Mouse (Mus musculus) MEL (cell line): ENCODE measurements around the gene Ddah1.

Experiments used
- CTCF ChIP-seq, 3 experiments: IDR thresholded peaks in 2 of 3; conservative IDR thresholded peaks in 1 of 3; 2 replicates each; pipeline ENCODE4 v1.5.1; 2011 to 2012; ENCODE audit warnings: low read length in 3 of 3, low read depth in 2 of 3, mild to moderate bottlenecking in 2 of 3, improper control_type of control experiment in 1 of 3, inconsistent platforms in 1 of 3, mixed read lengths in 1 of 3, moderate library complexity in 1 of 3; ENCODE audit not compliant: control insufficient read depth in 1 of 3, insufficient read depth in 1 of 3, poor library complexity in 1 of 3, severe bottlenecking in 1 of 3
- EP300 ChIP-seq, 2 experiments: IDR thresholded peaks; 2 replicates each; pipeline ENCODE4 v1.6.1; 2011; ENCODE audit warnings: improper control_type of control experiment in 2 of 2, low read length in 2 of 2, low read depth in 1 of 2, mild to moderate bottlenecking in 1 of 2
- GABPA ChIP-seq: IDR thresholded peaks from 2 replicates; pipeline ENCODE4 v1.6.1; 2012; ENCODE audit warnings: low read depth, mild to moderate bottlenecking, inconsistent platforms, low read length, improper control_type of control experiment, moderate library complexity
- KAT2A ChIP-seq: conservative IDR thresholded peaks from 2 replicates; pipeline ENCODE4 v1.6.1; 2012; ENCODE audit warnings: low read depth, low read length, improper control_type of control experiment, inconsistent platforms
- MAFK ChIP-seq: IDR thresholded peaks from 2 replicates; pipeline ENCODE4 v1.6.1; 2011; ENCODE audit warnings: low read depth, mild to moderate bottlenecking, low read length, improper control_type of control experiment, borderline replicate concordance
- MAZ ChIP-seq: IDR thresholded peaks from 2 replicates; pipeline ENCODE4 v1.6.1; 2012; ENCODE audit warnings: low read depth, mild to moderate bottlenecking, inconsistent platforms, low read length, improper control_type of control experiment
- MYB ChIP-seq: IDR thresholded peaks from 2 replicates; pipeline ENCODE4 v1.6.1; 2011; ENCODE audit warnings: mild to moderate bottlenecking, low read depth, low read length, improper control_type of control experiment
- POLR2A ChIP-seq, 2 experiments: IDR thresholded peaks; 2 replicates each; pipeline ENCODE4 v1.6.1; 2011 to 2012; ENCODE audit warnings: low read length in 2 of 2, mild to moderate bottlenecking in 2 of 2, control low read depth in 1 of 2, improper control_type of control experiment in 1 of 2, low read depth in 1 of 2, moderate library complexity in 1 of 2; ENCODE audit not compliant: control insufficient read depth in 1 of 2, insufficient read depth in 1 of 2, poor library complexity in 1 of 2
- RCOR1 ChIP-seq: IDR thresholded peaks from 2 replicates; pipeline ENCODE4 v1.6.1; 2012; ENCODE audit warnings: low read depth, mild to moderate bottlenecking, inconsistent platforms, low read length, improper control_type of control experiment
- ZMIZ1 ChIP-seq: IDR thresholded peaks from 2 replicates; pipeline ENCODE4 v1.6.1; 2012; ENCODE audit warnings: low read depth, mild to moderate bottlenecking, inconsistent platforms, low read length, improper control_type of control experiment, moderate library complexity

GRCm38 (mm10) chr3:145729531-145729930, 28.9 kb upstream of the Ddah1 start:
- no peak for TF ChIP-seq CTCF (IDR thresholded peaks at IDR 0.05 in 2 of 3, conservative IDR thresholded peaks at IDR 0.05 in 1 of 3; ENCODE audit: control insufficient read depth in 1 of 3, insufficient read depth in 1 of 3, low read depth in 2 of 3, low read length in 3 of 3, poor library complexity in 1 of 3, severe bottlenecking in 1 of 3)
- no peak for TF ChIP-seq RCOR1
- no peak for TF ChIP-seq KAT2A
- no peak for TF ChIP-seq MAFK
- TF ChIP-seq MAZ, result no peak
- no peak for TF ChIP-seq ZMIZ1
- TF ChIP-seq GABPA, result no peak
- TF ChIP-seq POLR2A (IDR thresholded peaks at IDR 0.05; ENCODE audit: control insufficient read depth in 1 of 2, insufficient read depth in 1 of 2, low read depth in 1 of 2, low read length in 2 of 2, poor library complexity in 1 of 2), result no peak
- TF ChIP-seq EP300 (IDR thresholded peaks at IDR 0.05; ENCODE audit: low read depth in 1 of 2, low read length in 2 of 2), result no peak
- TF ChIP-seq MYB, result no peak
